In the genomic region with DNA sequence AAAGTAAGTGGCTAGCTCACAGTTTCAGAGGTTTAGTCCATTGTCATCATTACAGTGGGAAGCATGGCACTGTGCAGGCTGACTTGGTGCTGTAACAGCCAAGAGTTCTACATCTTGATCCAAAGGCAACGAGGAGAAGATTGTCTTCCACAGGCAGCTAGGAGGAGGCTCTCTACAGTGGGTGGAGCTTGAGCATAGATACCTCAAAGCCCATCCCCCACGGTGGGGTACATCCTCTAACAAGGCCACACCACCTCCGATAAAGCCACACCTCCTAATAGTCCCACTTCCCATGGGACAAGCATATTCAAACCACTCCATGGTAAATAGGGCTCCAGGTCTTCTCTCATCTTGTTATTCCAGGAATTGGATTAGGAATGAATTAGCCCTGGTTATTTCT, we compare ENCODE assay signal across 38 mouse cellular contexts. TPM values are rescaled to one million over a fixed set of nuclear protein-coding genes. Genes with fewer than 3 reads are reported as not detected.
"Had no signal": no experiment of that assay in that cellular context is flagged by ENCODE, and none has a peak within 500 bp of the region (broad histone marks: within the 10 kb centered on the region; RNA-seq: fewer than 3 reads in every experiment).

No protein-coding gene starts in this region.

- DNase-seq: gastrocnemius, adult 2 months; gastrocnemius, postnatal 10 days; gastrocnemius, postnatal 36 days; heart, adult 11 months; heart, postnatal 10 days; heart, postnatal 4 days; kidney, adult 18-20 months; kidney, adult 8-10 months; kidney, postnatal 10 days; kidney, postnatal 25 days; kidney, postnatal 4 days had no signal

- H3K4me3 ChIP-seq: gastrocnemius, adult 2 months; heart, embryonic 10.5 days; heart, embryonic 12.5 days; hindbrain, embryonic 10.5 days; hindbrain, embryonic 12.5 days; hindbrain, embryonic 15.5 days; layer of hippocampus, adult 2 months; left cerebral cortex, adult 2 months; limb, embryonic 13.5 days; limb, embryonic 15.5 days; liver, embryonic 12.5 days had no signal

- H3K4me1 ChIP-seq: heart, embryonic 10.5 days; heart, embryonic 12.5 days; hindbrain, embryonic 10.5 days; hindbrain, embryonic 12.5 days; hindbrain, embryonic 15.5 days; limb, embryonic 13.5 days; limb, embryonic 15.5 days; liver, embryonic 12.5 days had no signal

- H3K27me3 ChIP-seq: heart, embryonic 12.5 days; hindbrain, embryonic 12.5 days; hindbrain, embryonic 15.5 days; limb, embryonic 13.5 days; limb, embryonic 15.5 days; liver, embryonic 12.5 days had no signal

- H3K36me3 ChIP-seq: heart, embryonic 10.5 days; heart, embryonic 12.5 days; hindbrain, embryonic 10.5 days; hindbrain, embryonic 12.5 days; hindbrain, embryonic 15.5 days; limb, embryonic 13.5 days; limb, embryonic 15.5 days; liver, embryonic 12.5 days had no signal

- H3K27ac ChIP-seq: gastrocnemius, adult 2 months; heart, embryonic 10.5 days; hindbrain, embryonic 10.5 days; hindbrain, embryonic 12.5 days; hindbrain, embryonic 15.5 days; hindbrain, postnatal 0 days; layer of hippocampus, adult 2 months; left cerebral cortex, adult 2 months; limb, embryonic 13.5 days; limb, embryonic 15.5 days; liver, embryonic 12.5 days; liver, embryonic 14.5 days had no signal

RNA-seq across cellular contexts. Expression of a gene that starts 12.8 kb away (rescaled TPM):
- total RNA-seq: gastrocnemius, adult 2 months; gastrocnemius, postnatal 10 days; gastrocnemius, postnatal 36 days; heart, postnatal 10 days; heart, postnatal 25 days; heart, postnatal 4 days; hindbrain, postnatal 0 days; layer of hippocampus, adult 2 months; layer of hippocampus, postnatal 10 days; layer of hippocampus, postnatal 25 days; left cerebral cortex, adult 2 months; left cerebral cortex, postnatal 14 days; left cerebral cortex, postnatal 36 days; liver, adult 2 months had no signal
- polyA plus RNA-seq: frontal cortex, adult 2 months; gonadal fat pad, adult 2 months; heart, embryonic 10.5 days; heart, embryonic 12.5 days; heart, embryonic 14.5 days; heart, embryonic 16.5 days; hindbrain, embryonic 10.5 days; hindbrain, embryonic 12.5 days; hindbrain, embryonic 15.5 days; hindbrain, postnatal 0 days; intestine, embryonic 14.5 days; intestine, embryonic 16.5 days; kidney, embryonic 14.5 days; kidney, embryonic 16.5 days; limb, embryonic 11.5 days; limb, embryonic 13.5 days; limb, embryonic 15.5 days; liver, adult 2 months; liver, embryonic 12.5 days; liver, embryonic 14.5 days had no signal

RNA-seq across cellular contexts. Expression of a gene that starts 19.5 kb away (rescaled TPM):
- total RNA-seq: gastrocnemius, postnatal 10 days had no signal
